Mouse (Mus musculus): ENCODE results near the gene Dock2. TPM values are rescaled to one million over a fixed set of nuclear protein-coding genes. Genes with fewer than 3 reads are reported as not detected.

The Dock2 gene
- polyA plus RNA-seq (2015; fragmentation: Nextera tagmentation; extraction: Ambion mirVana): 0.75 and 0.88 TPM in 2 replicates

DNA sequence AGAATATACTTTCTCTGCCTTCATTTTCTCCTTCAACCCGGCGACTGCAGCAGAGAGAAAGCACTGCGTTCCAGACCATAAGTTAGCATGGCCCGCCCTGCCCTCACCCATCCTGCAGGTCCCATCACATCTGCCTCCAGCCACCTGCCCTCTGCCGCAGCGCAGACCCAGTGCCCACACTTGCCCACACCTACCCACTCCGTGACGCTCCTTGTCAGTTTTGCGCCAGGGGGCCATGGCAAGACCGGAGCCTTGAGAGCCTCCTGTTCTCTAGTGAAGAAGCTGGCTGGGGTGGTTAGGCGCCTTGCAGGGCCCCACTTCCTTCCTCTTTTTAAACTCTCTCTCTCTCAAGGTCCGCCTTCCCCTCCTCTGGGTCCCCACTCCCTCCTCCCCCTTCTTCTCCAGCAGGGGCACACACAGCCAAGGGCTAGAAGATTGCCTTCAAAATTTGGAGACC lies at the start of gene Dock2:
Dock2 (minus strand) TSS at position 306 of the 457 bp plus-strand sequence.

DNA sequence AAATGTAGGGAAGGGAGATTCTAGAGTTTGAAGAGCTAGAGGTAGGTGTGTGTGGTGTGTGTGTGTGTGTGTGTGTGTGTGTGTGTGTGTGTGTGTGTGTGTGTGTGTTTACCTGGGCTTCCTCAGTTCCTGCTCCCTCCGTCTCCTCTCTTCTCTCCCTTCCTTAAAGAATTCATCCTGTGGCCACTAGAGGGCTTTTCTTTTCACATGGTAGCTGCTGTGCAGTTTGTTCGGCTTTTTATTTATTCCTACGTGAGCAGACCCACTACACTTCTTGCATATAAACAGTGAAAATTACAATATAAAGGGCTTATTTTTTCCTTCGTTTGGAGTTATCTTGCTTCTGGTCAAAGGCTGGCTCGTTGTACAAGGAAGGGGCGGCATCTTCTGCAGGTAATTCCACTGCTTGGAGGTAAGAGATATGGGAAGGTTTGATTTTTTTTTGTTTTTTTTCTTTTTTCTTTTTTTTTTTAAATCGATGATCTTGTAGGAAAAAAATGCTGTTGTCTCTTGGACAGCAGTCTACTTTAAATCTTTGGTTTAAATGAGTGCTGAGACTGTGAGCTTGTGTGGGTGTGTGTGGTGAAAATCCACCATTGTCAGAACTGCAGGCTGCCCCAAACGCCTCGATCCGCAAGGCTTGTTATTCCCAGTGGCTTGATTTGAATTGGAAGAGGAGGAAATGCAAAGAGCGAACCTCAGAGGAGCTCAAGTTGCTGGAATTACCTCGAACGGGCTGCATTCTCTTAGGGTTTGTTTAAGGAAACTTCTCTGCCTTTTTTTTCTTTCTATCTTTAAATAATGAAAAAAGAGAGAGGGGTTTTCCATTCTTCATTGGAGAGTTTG lies 468.9 kb downstream of the Dock2 start, which contains the start of gene Fam196b:
Fam196b (plus strand) TSS at position 289 of the 846 bp plus-strand sequence.

DNA sequence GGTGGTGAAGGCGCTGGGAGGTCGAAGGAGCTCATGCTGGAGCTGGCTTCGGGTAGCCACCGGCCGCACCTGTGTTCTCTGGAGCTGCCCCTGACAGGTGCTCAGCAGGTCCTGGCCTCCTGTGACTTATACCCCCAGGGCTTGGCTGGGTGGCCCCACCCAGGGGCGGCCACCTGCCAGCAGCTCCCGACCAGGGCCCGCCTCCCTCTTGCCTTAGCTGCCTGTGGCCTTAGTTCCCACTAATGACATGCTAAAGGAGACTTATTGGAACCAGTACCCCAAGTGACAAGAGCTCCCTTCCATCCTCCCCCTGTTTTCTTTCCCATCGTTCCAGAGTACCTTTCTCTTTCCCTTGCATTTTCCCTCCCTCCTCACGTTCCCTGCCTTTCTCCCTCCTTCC lies 575.7 kb downstream of the Dock2 start, which contains the start of gene Foxi1:
Foxi1 (minus strand) TSS at position 101 of the 400 bp plus-strand sequence.

Other genes with a start within 250 kb of the Dock2 start
- 1.4 TPM in 2 replicates for gene Spdl1, start 49.7 kb upstream of the Dock2 start, polyA plus RNA-seq (2015; fragmentation: Nextera tagmentation; extraction: Ambion mirVana)

Measured in neural tube, postnatal 0 days (tissue).